Mouse (Mus musculus): ENCODE measurements around the gene Pcsk5.

DNA sequence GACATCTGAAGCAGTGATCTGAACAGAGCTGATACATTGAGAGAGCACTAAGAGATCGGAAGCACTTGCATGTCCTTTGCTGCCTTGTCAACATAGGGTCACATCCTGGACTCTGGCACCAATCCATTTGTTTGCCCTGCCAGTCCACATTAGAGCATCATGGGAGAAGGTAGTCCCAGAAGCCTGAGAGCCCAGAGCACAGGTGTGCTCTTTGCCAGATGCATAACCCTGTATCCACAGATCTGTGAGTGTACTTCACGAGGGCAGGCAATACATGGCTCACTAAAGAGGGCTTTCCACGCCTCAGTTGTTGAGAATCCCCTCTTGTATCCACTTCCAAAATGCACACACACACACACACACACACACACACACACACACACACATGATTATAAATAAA is 346.1 kb downstream of the Pcsk5 start:
- TF ChIP-seq CTCF (IDR thresholded peaks at IDR 0.05; ENCODE audit: low read depth, low read length), result no peak
- TF ChIP-seq POLR2A (IDR thresholded peaks at IDR 0.05; ENCODE audit: extremely low read depth, insufficient read depth, low read length), result no peak
